Mouse (Mus musculus): ENCODE data around the gene Strn3. TPM values are rescaled to one million over a fixed set of nuclear protein-coding genes. Genes with fewer than 3 reads are reported as not detected.
"Not testable (repeated sequence)": the region's sequence is repeated elsewhere in the genome, so short reads cannot be mapped to it uniquely, and the experiment has no call there.

Gene Strn3
- total and polyA plus RNA-seq, 2 experiments from 2014 or later = 30.8 to 44.3 TPM

- no peak within 1 kb of the TSS for H3K27ac ChIP-seq
- no peak for TF ChIP-seq CTCF (IDR thresholded peaks at IDR 0.05; ENCODE audit: low read depth)
- WGBS = under 1% methylated on average over 62 of the region's 79 CpGs
Observed at GRCm38 (mm10) chr12:51593229-51594029, 98.3 kb downstream of the Strn3 start, which contains the start of gene Coch. Gene Coch (plus strand): TSS chr12:51593341.

DNA sequence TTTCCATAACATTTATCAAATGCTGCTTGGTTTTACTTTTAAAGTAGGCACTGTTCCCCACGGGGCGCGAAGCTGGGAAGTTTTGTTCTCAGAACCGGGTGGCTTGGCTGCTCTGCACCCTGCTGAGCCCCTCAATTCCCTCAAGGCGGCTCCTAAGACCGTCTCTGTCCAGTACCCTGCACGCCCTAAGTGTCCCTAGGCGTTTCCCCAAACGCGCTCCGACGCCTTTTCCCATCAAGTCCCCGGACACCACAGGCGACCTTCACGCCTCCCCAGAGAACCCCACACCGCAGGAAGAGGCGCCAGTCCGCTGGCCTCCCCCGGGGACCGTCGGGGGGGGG is 98.8 kb downstream of the Strn3 start:
- H3K9ac ChIP-seq (replicated peaks; ENCODE audit: low read length) = peak overlapping the region; percentile 56
- DNase-seq (ENCODE audit: low spot score) = peak; percentile 6
- peak overlapping the region; percentile 93 for H3K4me2 ChIP-seq (ENCODE audit: low read depth, low read length)
- no peak for TF ChIP-seq CTCF (IDR thresholded peaks at IDR 0.05; ENCODE audit: low read depth)
- WGBS = under 1% methylated on average over 19 of the region's 21 CpGs
- H3K9me3 ChIP-seq (ENCODE audit: low read length) = no peaks in the 10 kb centered on the region
- no peak overlapping the region for H3K27ac ChIP-seq
- H3K27me3 ChIP-seq (ENCODE audit: insufficient read depth, low read length) = 0 out of 2 replicates have a peak, but pooled peaks cover 2% of the 10 kb centered on the region
- peak overlapping the region; percentile 73 for H3K4me3 ChIP-seq (ENCODE audit: low read length)
- ATAC-seq = peak; percentile 43
- no peaks in the 10 kb centered on the region for H3K36me3 ChIP-seq (ENCODE audit: insufficient read depth, low read length)
- no peaks in the 10 kb centered on the region for H3K4me1 ChIP-seq (ENCODE audit: insufficient read depth, low read length)

More at GRCm38 (mm10) chr12:51593229-51594029, 98.3 kb downstream of the Strn3 start, which contains the start of gene Coch:
- no peaks in the 10 kb centered on the region for H3K36me3 ChIP-seq (ENCODE audit: insufficient read depth, low read length)
- H3K4me3 ChIP-seq (ENCODE audit: low read length) = peak within 1 kb of the TSS; percentile 73
- peak within 1 kb of the TSS; percentile 56 for H3K9ac ChIP-seq (replicated peaks; ENCODE audit: low read length)
- peak; percentile 88 for ATAC-seq
- 0 out of 2 replicates have a peak, but pooled peaks cover 2% of the 10 kb centered on the region for H3K27me3 ChIP-seq (ENCODE audit: insufficient read depth, low read length)
- peak; percentile 50 for DNase-seq (ENCODE audit: low spot score)
- H3K4me2 ChIP-seq (ENCODE audit: low read depth, low read length) = peak within 1 kb of the TSS; percentile 93
- H3K4me1 ChIP-seq (ENCODE audit: insufficient read depth, low read length) = no peaks in the 10 kb centered on the region
- no peaks in the 10 kb centered on the region for H3K9me3 ChIP-seq (ENCODE audit: low read length)

DNA sequence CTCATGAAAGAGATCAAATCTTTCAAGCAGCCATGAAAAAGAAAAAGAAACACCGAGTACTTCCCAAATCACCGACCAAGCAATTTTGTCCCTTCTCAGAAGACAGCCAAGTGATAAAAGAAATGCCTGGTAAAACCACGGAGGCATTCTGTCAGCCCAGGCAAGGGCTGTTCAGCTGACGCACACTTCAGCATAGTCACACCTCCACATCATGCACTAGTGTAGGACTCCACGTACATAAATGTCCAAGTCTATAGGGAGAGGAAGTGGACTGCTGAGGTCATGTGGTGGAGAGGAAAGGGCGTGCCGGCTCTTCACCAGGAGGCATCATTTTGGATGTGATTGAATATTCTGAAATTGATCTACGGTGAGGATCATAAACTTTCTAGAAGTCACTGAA is 99.8 kb downstream of the Strn3 start:
- Histone ChIP-seq H3K27ac (no peak overlapping the region), H3K36me3 (ENCODE audit: insufficient read depth, low read length) (no peaks in the 10 kb centered on the region), H3K9ac (replicated peaks; ENCODE audit: low read length) (no peak overlapping the region), H3K9me3 (ENCODE audit: low read length) (no peaks in the 10 kb centered on the region), H3K27me3 (ENCODE audit: insufficient read depth, low read length) (0 out of 2 replicates have a peak, but pooled peaks cover 2% of the 10 kb centered on the region), H3K4me2 (ENCODE audit: low read depth, low read length) (no peak overlapping the region), H3K4me3 (ENCODE audit: low read length) (no peak overlapping the region), H3K4me1 (ENCODE audit: insufficient read depth, low read length) (no peaks in the 10 kb centered on the region)
- no peak for TF ChIP-seq CTCF (IDR thresholded peaks at IDR 0.05; ENCODE audit: low read depth)
- ATAC-seq (no peak), DNase-seq (ENCODE audit: low spot score) (no peak)
- WGBS = 55% methylated on average over 8 of the region's 8 CpGs

- H3K36me3 ChIP-seq (ENCODE audit: insufficient read depth, low read length) = no peaks in the 10 kb centered on the region
- no peaks in the 10 kb centered on the region for H3K27me3 ChIP-seq (ENCODE audit: insufficient read depth, low read length)
- ATAC-seq (no peak), DNase-seq (ENCODE audit: low spot score) (no peak)
- H3K9me3 ChIP-seq (ENCODE audit: low read length) = no peaks in the 10 kb centered on the region
- no peak overlapping the region for H3K4me2 ChIP-seq (ENCODE audit: low read depth, low read length)
- H3K9ac ChIP-seq (replicated peaks; ENCODE audit: low read length) = no peak overlapping the region
- no peak overlapping the region for H3K27ac ChIP-seq
- TF ChIP-seq CTCF (IDR thresholded peaks at IDR 0.05; ENCODE audit: low read depth) = no peak
- no peak overlapping the region for H3K4me3 ChIP-seq (ENCODE audit: low read length)
- WGBS = 95% methylated on average over 5 of the region's 5 CpGs
- H3K4me1 ChIP-seq (ENCODE audit: insufficient read depth, low read length) = no peaks in the 10 kb centered on the region
Observed at GRCm38 (mm10) chr12:51589263-51589662, 102.4 kb downstream of the Strn3 start.

DNA sequence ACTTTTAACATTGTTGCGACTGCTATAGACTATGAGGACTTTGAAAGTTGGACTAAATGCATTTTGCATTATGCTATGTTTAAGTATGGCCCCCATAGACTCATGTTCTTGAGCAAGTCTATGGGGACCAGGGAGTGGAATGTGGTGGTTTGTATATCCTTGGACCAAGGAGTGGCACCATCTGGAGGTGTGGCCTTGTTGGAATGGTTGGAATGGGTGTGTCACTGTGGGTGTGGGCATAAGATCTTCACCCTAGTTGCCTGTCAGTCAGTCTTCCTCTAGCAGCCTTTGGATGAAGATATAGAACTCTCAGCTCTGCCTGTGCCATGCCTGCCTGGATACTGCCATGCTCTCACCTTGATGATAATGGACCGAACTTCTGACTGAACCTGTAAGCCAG is 113.9 kb downstream of the Strn3 start:
- not testable (repeated sequence) for H3K27ac ChIP-seq; DNase-seq (ENCODE audit: low spot score); H3K27me3 ChIP-seq (ENCODE audit: insufficient read depth, low read length); H3K4me1 ChIP-seq (ENCODE audit: insufficient read depth, low read length); H3K4me2 ChIP-seq (ENCODE audit: low read depth, low read length); H3K36me3 ChIP-seq (ENCODE audit: insufficient read depth, low read length); ATAC-seq; H3K9me3 ChIP-seq (ENCODE audit: low read length); H3K9ac ChIP-seq (replicated peaks; ENCODE audit: low read length); H3K4me3 ChIP-seq (ENCODE audit: low read length)
- WGBS = 83% methylated on average over 2 of the region's 2 CpGs

DNA sequence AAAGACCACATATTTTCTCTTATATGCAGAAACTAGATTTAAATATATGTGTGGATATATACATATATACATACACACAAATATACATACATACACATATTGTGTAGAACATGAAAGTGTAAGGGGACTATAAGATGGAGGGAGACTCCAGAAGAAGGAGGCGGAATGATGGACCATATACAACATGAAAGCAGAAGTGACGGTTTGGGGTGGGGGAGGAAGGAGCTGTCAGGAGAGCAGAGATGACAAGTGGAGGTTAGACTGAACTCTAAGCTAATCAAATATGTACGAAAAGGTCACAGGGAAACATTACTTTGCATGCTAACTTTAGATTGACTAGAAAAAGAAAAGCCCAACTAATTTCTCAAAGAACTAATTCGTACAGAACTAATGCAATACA is 119.0 kb downstream of the Strn3 start:
- H3K9me3 ChIP-seq (ENCODE audit: low read length) = no peaks in the 10 kb centered on the region
- no peak overlapping the region for H3K4me2 ChIP-seq (ENCODE audit: low read depth, low read length)
- H3K27me3 ChIP-seq (ENCODE audit: insufficient read depth, low read length) = no peaks in the 10 kb centered on the region
- no peak for DNase-seq (ENCODE audit: low spot score)
- no peak for ATAC-seq
- no peak overlapping the region for H3K27ac ChIP-seq
- H3K36me3 ChIP-seq (ENCODE audit: insufficient read depth, low read length) = no peaks in the 10 kb centered on the region
- TF ChIP-seq CTCF (IDR thresholded peaks at IDR 0.05; ENCODE audit: low read depth) = no peak
- H3K9ac ChIP-seq (replicated peaks; ENCODE audit: low read length) = no peak overlapping the region
- no peak overlapping the region for H3K4me3 ChIP-seq (ENCODE audit: low read length)
- no peaks in the 10 kb centered on the region for H3K4me1 ChIP-seq (ENCODE audit: insufficient read depth, low read length)
- whole genome bisulfite sequencing = 81% methylated on average over 4 of the region's 4 CpGs

DNA sequence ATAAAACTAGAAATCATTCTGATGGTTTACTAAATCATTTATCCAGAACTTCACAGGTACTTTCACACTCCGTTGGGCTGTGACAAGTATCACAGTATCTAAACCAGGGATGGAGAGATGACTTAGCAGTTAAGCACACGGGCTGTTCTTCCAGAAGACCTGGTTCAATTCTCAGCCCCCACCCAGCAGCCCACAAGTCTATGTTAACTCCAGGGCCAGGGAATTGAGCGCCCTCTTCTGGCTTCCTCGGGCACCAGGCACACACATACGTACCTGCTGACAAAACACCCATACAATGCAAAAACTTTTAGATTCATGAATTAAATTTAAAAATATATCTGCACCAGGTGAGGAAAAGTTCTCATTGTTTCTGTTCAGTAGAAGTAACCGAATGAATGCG is 121.8 kb downstream of the Strn3 start:
- Histone ChIP-seq H3K4me1 (ENCODE audit: insufficient read depth, low read length) (no peaks in the 10 kb centered on the region), H3K9ac (replicated peaks; ENCODE audit: low read length) (no peak overlapping the region), H3K36me3 (ENCODE audit: insufficient read depth, low read length) (no peaks in the 10 kb centered on the region), H3K4me2 (ENCODE audit: low read depth, low read length) (no peak overlapping the region), H3K27ac (no peak overlapping the region), H3K9me3 (ENCODE audit: low read length) (0 out of 2 replicates have a peak, but pooled peaks cover 4% of the 10 kb centered on the region), H3K4me3 (ENCODE audit: low read length) (no peak overlapping the region), H3K27me3 (ENCODE audit: insufficient read depth, low read length) (no peaks in the 10 kb centered on the region)
- 64% methylated on average over 7 of the region's 7 CpGs for WGBS
- ATAC-seq = no peak
- no peak for DNase-seq (ENCODE audit: low spot score)
- TF ChIP-seq CTCF (IDR thresholded peaks at IDR 0.05; ENCODE audit: low read depth) = no peak
